Mouse (Mus musculus): ENCODE data around the gene Pcsk7. TPM values are rescaled to one million over a fixed set of nuclear protein-coding genes. Genes with fewer than 3 reads are reported as not detected.

Pcsk7 gene
- total RNA-seq, 2 experiments from 2014 or later, result 12.5 to 13.4 TPM

- no peak for ATAC-seq (replicated peaks; ENCODE audit: low FRiP score, poor library complexity, severe bottlenecking)
Measured at GRCm38 (mm10) chr9:45958023-45958670, 51.9 kb downstream of the Pcsk7 start.

GRCm38 (mm10) chr9:45958851-45959250 lies 52.6 kb downstream of the Pcsk7 start:
- ATAC-seq (replicated peaks; ENCODE audit: low FRiP score, poor library complexity, severe bottlenecking), result no peak

GRCm38 (mm10) chr9:45959661-45960060 lies 53.4 kb downstream of the Pcsk7 start:
- no peak for ATAC-seq (replicated peaks; ENCODE audit: low FRiP score, poor library complexity, severe bottlenecking)

- no peak for ATAC-seq (replicated peaks; ENCODE audit: low FRiP score, poor library complexity, severe bottlenecking)
Measured at GRCm38 (mm10) chr9:45961855-45962254, 55.6 kb downstream of the Pcsk7 start.

GRCm38 (mm10) chr9:45963577-45963976 lies 57.3 kb downstream of the Pcsk7 start:
- ATAC-seq (replicated peaks; ENCODE audit: low FRiP score, poor library complexity, severe bottlenecking), result no peak

- ATAC-seq (replicated peaks; ENCODE audit: low FRiP score, poor library complexity, severe bottlenecking), result no peak
Measured at GRCm38 (mm10) chr9:45976884-45977283, 70.6 kb downstream of the Pcsk7 start.

Other genes starting within 250 kb of the Pcsk7 start
- 31.4 and 47.4 TPM in 2 replicates for gene Cep164, start 77.8 kb upstream of the Pcsk7 start, total RNA-seq (2015; ENCODE audit: low replicate concordance)
- gene Cep164, start 77.8 kb upstream of the Pcsk7 start, total RNA-seq (2017; ENCODE audit: low replicate concordance), result 39.9 and 50.2 TPM in 2 replicates
- gene Bace1, start 67.9 kb upstream of the Pcsk7 start, total RNA-seq (2015; ENCODE audit: low replicate concordance), result 3.8 and 4.3 TPM in 2 replicates
- 1.5 and 2.2 TPM in 2 replicates for gene Bace1, start 67.9 kb upstream of the Pcsk7 start, total RNA-seq (2017; ENCODE audit: low replicate concordance)
- gene Rnf214, start 414 bp downstream of the Pcsk7 start, total RNA-seq (2015; ENCODE audit: low replicate concordance), result 11.5 and 28.9 TPM in 2 replicates
- gene Rnf214, start 414 bp downstream of the Pcsk7 start, total RNA-seq (2017; ENCODE audit: low replicate concordance), result 71.4 and 81.8 TPM in 2 replicates
- gene Tagln, start 29.6 kb downstream of the Pcsk7 start, total RNA-seq (2015; ENCODE audit: low replicate concordance), result not detected in 2 replicates
- gene Tagln, start 29.6 kb downstream of the Pcsk7 start, total RNA-seq (2017; ENCODE audit: low replicate concordance), result not detected in 2 replicates
- gene Sidt2, start 48.8 kb downstream of the Pcsk7 start, total RNA-seq (2015; ENCODE audit: low replicate concordance), result 16.3 and 20.5 TPM in 2 replicates
- gene Sidt2, start 48.8 kb downstream of the Pcsk7 start, total RNA-seq (2017; ENCODE audit: low replicate concordance), result 17.2 and 22.2 TPM in 2 replicates
- gene Pafah1b2, start 106.2 kb downstream of the Pcsk7 start, total RNA-seq (2015; ENCODE audit: low replicate concordance), result 29.3 and 31.4 TPM in 2 replicates
- gene Pafah1b2, start 106.2 kb downstream of the Pcsk7 start, total RNA-seq (2017; ENCODE audit: low replicate concordance), result 52.9 and 68.6 TPM in 2 replicates
- 4.6 and 6.5 TPM in 2 replicates for gene Sik3, start 106.3 kb downstream of the Pcsk7 start, total RNA-seq (2015; ENCODE audit: low replicate concordance)
- gene Sik3, start 106.3 kb downstream of the Pcsk7 start, total RNA-seq (2017; ENCODE audit: low replicate concordance), result 1.4 and 11.6 TPM in 2 replicates

All from erythroid progenitor cell, adult 5-6 weeks (primary cell).